Mouse (Mus musculus) testis, adult 2 months (tissue): ENCODE measurements around the gene Gm44805.

Experiments
- CTCF ChIP-seq: fragments of 200-500 bp; IDR thresholded peaks from 2 replicates; pipeline ENCODE4 v1.5.1; 2012; ENCODE audit warnings: low read depth, mild to moderate bottlenecking, inconsistent platforms, low read length, moderate library complexity; ENCODE audit not compliant: control insufficient read depth, insufficient read depth, insufficient replicate concordance
- POLR2A ChIP-seq: fragments of 200-500 bp; IDR thresholded peaks from 2 replicates; pipeline ENCODE4 v1.6.1; 2012; ENCODE audit warnings: low read depth, mild to moderate bottlenecking, inconsistent platforms, low read length, moderate library complexity; ENCODE audit not compliant: control insufficient read depth

DNA sequence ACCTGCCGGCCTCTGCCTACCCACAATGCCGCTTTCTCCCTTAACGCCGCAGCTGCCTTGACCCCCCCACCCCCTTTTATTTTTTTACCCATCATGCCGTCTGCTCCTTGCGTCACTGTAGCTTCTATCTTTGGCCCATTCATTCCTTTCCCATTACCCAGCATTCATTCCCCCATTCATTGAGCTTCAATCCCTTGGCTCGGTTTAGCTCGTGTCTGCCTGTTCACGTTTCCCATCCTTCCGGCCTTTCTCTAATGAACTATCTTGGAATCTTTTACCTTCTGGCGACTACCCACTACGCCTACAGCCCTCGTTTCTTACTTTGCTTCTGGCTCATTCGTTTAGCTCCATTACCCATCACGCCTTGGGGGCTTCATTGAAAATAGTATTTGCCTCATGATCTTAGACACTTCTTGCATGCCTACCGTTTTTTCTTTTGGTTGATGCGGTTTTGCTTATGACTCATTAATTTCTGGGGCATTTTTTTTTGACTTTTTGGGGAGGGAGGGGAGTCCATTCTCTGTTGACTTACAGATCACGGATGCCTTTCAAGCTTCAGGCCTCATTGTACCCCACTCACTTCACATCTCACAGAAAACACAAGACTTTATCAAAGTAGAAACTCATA lies 34.9 kb upstream of the Gm44805 start:
- no peak for TF ChIP-seq POLR2A
- TF ChIP-seq CTCF, result no peak
